Mouse (Mus musculus) lung, postnatal 36 days (tissue): ENCODE data around the gene Gm20388.
A peak's percentile ranks its signal among the peaks of the same experiment; 100 is the strongest.

Experiments used
- DNase-seq: peaks from one replicate; pipeline ENCODE4 v3.0.0; 2022; ENCODE audit warnings: mixed read lengths

Gm20388 gene

DNA sequence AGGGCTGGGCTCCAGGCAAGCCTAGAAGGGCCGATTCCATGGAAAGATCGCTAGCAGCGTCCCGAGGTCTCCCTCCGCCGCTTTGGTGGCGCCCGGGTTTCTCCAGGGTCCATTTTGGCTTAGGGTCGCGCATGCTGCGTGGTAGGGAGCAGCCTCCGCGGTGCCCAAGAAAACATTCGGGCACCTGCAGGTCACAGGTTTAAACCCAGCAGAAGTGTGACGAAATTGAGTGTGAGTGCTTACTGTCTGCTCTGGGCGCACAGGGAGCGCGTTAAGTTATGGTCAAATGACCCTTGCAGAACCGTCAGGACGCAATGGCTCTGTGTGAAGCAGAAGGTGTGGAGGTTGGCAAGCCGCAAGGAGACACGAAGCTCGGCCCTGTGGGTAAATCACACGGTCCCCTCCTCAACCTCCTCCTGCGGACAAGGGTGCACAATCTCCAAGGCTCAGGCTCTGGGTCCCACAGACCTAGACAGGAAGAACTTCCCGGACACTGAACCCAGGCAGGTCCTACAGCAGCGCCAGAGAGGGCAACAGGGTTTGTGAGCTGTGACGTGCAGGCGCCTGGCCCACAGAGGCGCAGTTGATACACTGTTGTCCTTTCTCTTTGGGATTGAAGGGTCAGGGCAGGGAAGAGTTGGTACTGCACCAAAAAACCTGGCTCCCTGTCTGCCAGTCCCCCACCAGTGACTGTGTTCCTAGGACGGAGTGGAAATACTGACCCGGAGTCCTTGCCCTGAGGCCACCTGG lies 1179.2 kb downstream of the Gm20388 start:
- DNase-seq: no peak

DNA sequence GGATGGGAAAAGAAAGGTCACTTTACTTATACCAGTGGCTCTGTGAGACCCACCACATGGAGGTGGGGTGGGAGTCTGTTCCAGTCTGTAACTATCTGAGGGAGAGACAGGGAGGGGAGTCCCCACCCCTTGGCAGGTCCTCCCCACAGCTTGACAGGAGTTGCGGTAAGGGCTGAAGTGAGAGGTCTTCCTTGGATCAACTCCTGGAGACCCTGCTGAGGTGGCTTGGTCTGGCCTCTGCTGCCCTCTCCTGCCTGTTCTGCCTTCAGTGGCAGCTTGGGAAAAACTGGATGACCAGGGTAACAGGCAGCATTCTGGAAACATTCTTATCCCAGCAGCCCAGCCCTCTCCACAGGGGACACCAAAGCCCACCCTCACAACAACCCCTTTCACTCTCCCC lies 1180.1 kb downstream of the Gm20388 start:
- no peak for DNase-seq

DNA sequence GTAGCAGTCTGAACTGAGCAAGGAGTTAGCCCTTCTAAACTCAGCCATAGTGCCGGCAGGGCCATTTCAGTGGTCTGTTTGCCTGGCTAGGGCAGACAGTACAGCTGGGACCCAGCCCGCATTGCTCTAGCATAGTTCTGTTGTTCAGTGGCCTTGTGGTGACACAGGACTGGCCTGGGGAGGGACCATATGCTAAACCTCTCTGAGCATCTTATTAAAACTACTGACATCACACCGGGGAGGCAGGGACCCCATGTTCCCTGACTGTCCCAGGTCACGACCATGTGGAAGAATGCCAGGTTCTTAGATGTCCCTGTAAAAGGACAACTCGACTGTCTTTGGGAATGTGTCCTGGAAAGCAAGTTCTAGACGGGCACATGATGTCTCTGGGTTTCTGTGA lies 1181.5 kb downstream of the Gm20388 start:
- DNase-seq: peak; percentile 72

DNA sequence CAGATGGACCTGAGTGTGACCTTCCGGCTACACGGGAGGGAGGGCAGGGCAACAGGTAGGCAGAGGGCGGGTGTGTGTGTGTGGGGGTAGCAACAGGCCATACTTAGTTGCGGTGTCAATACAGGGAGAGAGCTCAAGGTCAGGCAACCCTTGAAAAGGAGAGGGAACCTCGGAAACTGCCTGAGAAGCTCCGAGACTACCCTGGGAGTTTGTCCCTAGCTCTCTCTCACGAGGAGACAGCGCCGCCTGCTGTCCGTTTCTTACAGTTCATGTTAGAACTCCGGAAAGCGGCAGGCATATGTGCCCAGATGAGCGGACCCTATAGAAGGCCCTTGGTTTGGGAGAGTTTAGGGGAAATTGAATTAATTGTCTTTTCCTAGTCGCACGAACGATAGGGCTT lies 1182.0 kb downstream of the Gm20388 start:
- DNase-seq: peak; percentile 92

DNA sequence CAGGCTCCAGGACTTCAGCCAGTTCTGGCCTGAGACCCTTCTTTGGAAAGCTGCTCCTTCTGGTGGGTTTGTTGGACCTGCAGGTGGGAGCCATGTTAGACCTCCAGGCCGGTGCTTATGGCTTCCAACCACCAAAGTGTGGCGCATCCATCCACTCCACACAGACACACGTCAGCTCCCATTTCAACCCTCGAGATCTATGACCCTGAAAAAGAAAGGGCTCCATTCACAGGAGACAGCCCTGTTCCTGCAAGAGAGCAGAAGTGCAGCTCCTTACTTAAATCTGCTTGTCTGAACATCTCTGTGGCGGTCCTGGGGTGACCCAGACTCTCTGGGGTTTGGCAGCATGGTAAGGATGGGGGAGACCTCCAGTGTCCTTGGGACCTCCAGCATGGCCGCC lies 1182.9 kb downstream of the Gm20388 start:
- DNase-seq: no peak

DNA sequence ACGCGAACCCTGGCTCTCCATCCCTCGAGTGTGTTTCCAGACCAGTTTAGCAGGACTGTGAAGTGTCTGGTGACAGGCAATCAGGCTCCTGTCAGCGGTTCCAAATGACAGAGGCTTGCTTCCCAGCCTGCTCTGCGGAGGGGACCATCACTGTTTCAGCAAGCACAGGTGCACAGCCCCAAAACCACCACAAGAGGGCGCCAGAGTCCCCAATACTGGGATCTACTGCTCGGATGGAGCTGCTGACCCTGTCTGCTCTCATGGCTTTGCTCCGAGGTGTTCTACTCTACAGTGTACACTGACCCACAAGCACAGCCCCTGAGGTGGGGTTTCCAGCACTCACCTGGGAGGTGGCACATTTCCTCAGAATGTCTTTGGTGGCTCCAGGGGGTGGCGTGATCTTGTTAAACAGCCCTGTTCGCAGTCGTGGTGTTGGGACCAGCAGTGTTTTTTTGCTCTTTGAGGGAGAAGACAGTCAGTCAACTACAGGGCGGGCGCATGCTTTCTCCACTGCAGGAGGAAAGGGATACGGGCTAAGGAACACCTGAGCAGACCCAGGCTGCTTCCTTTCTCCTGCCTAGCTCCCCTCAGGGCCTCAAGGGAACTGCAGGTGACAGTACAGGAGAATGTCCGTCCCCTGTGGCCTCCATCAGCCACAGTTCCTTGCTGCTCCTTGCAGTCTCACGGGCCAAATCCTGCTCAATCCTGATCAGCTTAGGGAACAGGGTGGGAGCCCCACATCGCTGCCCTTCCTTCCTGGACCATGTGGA lies 1193.6 kb downstream of the Gm20388 start:
- peak; percentile 82 for DNase-seq

DNA sequence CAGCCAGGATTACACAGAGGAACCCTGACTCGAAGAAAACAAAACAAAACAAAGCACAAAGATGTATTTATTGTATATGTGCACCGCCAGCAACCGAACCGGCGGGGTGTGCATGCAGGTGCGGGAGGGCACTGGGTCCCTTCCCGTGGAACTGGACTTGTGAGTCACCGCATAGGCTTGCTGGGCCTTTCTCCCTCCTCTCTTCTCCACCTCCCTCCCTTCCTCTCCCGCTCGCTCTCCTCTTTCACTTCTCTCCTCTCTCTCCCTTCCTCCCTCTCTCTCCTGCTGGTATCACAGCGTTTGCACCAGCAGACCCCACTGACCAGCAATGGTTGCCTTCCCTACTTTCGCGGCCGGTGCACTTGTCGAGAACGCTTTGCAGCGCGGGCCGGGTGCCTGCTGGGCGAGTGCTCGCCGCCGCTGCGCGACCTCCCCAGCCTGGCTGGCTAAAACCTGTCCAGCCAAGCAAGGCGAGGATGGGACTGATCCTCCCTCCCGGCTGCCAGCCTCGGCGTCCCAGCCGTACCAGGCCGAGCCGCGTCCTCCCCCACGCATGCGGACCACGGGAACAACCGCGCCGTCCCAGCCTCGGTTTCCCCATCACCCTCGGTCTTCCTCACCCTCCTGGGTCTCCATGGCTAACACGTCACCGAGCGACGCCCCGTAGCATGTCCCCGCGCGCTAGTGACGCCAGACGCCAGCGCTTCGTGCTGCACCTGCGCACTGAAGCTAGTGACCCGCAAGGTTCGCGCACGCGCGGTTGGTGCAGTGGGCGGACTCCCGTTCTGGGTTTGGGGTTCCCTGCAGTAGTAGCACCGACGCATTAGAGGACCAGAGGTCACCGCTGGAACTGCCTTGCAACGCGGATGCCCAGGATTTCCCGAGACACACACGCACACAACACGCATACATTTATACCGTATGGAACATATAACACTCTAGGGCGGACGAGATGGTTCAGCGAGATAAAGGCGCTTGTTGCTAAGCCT lies 1197.3 kb downstream of the Gm20388 start, which contains the start of gene Mthfsd:
TSS of gene Mthfsd (minus strand) at position 725 of the 989 bp plus-strand sequence.
- peak; percentile 99 for DNase-seq

DNA sequence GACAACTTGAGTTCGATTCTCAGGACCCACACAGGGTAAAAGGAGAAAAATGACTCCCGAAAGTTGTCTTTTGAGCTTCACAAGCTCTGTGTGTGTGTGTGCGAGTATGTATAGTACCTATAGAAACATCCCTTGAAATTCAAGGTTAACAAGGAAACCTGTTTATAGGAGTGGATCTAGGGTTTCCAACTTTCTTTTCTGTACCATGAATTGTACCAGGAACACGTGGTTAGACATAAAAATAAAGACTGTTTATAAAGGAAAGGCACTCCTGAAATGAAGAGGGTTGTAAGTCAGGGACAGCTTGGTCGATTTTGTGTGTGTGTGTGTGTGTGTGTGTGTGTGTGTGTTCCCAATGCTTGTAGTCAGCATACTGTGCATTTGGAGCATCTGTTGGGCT lies 1198.0 kb downstream of the Gm20388 start:
- no peak for DNase-seq

DNA sequence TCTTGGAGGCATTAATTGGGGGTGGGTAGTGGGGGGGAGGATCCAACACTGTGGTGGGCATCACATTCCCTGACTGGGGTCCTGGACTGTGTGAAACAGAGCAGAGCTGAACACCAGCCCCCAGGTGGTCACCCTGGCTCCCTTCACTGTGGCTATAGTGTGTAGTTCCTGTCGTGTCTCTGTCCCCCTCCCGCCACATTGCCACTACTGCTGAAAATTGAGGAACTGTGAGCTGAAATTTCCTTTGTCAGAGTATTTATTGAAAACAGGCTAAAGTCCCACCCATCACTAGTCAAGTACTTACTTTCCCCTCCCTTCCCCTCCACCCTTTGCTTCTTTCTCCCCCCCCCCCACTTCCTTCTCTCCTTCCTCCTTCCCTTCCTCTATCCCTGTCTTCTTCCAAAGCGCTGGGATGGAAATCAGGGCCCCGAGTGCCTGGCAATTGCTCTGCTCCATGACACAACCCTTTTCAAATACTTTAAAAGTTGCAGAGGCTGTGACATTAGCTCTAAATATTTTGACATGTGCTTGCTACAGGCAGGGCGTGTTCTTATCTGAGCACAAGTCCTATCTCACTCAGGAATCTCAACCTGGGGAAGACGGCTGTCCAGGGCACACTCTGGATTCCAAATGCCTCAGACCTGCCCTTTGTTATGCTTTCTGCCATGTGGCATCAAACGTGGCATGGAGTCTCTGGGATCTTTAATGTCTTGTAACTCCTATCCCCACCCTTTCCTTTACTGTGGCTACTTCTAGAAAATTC lies 1200.7 kb downstream of the Gm20388 start:
- no peak for DNase-seq

DNA sequence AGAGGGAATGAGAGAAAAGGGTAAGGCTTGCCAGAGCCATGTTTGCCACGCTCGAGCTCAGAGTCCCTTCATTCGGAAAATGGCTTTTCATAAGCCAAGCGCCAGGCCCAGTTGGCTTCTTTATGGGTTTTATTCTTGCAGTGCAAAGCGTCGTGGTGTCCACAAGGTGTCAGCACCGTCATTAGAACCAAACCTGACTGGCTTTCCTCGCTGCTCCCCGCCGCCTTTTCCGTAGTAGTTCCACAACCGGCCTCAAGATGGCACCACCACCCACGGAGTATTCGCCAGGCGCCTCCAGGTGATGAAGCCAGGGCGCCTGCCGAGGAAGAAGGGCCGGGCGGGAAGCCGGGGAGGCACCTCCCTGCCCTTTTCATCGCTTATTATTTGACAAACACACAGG lies 1202.6 kb downstream of the Gm20388 start:
- DNase-seq: peak; percentile 97

DNA sequence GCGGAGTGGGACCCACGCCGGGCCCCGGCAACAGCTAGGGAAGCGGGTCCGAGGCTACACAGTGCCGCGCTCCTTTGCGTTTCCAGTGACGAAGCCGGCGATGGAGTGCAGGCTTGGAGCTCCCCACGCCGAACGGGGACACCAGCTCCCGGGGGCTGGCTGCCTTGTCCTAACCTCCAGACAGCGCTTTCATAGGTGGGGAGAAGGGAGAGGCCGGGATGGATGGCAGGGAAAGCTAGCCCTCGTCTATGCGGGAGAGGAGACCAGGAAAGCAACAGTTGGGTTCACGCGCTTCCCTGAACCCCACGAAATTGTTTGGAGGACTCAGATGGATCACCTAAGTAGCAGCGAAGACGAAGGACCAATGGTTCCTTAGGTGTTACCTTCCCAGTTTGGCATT lies 1204.5 kb downstream of the Gm20388 start:
- DNase-seq: no peak

DNA sequence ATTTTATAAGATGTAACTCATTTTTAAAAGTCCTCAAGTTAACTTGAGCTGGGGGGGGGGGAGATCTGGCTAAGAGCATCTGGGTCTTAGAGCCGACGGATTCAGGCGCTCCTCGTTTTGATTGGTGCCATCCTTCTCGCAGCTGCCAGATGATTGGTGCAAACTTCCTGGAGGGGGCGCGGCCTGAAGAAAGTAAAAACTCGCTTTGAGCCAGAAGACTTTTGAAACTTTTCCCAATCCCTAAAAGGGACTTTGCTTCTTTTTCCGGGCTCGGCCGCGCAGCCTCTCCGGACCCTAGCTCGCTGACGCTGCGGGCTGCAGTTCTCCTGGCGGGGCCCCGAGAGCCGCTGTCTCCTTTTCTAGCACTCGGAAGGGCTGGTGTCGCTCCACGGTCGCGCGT lies 1205.3 kb downstream of the Gm20388 start, which contains the start of gene Foxc2:
TSS of gene Foxc2 (plus strand) at position 224 of the 400 bp plus-strand sequence.
- peak; percentile 93 for DNase-seq

DNA sequence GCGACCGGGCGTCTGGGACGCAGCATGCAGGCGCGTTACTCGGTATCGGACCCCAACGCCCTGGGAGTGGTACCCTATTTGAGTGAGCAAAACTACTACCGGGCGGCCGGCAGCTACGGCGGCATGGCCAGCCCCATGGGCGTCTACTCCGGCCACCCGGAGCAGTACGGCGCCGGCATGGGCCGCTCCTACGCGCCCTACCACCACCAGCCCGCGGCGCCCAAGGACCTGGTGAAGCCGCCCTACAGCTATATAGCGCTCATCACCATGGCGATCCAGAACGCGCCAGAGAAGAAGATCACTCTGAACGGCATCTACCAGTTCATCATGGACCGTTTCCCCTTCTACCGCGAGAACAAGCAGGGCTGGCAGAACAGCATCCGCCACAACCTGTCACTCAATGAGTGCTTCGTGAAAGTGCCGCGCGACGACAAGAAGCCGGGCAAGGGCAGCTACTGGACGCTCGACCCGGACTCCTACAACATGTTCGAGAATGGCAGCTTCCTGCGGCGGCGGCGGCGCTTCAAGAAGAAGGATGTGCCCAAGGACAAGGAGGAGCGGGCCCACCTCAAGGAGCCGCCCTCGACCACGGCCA lies 1206.0 kb downstream of the Gm20388 start:
- DNase-seq: no peak

DNA sequence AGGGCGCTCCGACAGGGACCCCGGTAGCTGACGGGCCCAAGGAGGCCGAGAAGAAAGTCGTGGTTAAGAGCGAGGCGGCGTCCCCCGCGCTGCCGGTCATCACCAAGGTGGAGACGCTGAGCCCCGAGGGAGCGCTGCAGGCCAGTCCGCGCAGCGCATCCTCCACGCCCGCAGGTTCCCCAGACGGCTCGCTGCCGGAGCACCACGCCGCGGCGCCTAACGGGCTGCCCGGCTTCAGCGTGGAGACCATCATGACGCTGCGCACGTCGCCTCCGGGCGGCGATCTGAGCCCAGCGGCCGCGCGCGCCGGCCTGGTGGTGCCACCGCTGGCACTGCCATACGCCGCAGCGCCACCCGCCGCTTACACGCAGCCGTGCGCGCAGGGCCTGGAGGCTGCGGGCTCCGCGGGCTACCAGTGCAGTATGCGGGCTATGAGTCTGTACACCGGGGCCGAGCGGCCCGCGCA lies 1206.6 kb downstream of the Gm20388 start:
- no peak for DNase-seq

DNA sequence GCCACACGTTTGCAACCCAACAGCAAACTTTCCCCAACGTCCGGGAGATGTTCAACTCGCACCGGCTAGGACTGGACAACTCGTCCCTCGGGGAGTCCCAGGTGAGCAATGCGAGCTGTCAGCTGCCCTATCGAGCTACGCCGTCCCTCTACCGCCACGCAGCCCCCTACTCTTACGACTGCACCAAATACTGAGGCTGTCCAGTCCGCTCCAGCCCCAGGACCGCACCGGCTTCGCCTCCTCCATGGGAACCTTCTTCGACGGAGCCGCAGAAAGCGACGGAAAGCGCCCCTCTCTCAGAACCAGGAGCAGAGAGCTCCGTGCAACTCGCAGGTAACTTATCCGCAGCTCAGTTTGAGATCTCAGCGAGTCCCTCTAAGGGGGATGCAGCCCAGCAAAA lies 1207.3 kb downstream of the Gm20388 start:
- DNase-seq: no peak

DNA sequence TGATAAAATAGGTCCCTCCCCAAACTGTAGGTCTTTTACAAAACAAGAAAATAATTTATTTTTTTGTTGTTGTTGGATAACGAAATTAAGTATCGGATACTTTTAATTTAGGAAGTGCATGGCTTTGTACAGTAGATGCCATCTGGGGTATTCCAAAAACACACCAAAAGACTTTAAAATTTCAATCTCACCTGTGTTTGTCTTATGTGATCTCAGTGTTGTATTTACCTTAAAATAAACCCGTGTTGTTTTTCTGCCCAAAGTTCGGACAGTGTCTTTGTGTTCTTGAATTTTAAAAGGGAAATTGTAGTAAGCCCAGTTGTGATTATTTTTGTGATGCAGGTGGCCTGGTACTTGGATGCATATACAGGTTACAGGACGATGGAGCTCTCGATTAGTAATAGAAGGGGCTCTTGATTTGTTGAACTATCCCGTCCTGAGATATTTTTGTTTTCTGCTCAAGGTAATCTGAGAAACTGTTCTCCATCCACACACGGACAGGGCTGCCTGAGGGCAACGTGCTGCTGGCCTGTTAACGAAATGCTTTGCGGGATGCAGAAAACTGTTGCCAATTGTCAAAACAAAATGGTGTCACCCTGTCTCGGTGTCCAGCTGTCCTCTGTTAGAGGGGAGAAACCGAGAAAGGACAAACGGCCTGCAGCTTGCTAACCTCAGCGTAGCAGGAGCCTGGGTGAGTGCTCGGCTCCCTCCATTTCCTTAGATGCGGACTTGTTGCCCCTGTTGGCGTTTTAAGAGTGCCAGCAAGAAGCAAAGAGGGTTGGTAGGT lies 1208.2 kb downstream of the Gm20388 start:
- DNase-seq: no peak

DNA sequence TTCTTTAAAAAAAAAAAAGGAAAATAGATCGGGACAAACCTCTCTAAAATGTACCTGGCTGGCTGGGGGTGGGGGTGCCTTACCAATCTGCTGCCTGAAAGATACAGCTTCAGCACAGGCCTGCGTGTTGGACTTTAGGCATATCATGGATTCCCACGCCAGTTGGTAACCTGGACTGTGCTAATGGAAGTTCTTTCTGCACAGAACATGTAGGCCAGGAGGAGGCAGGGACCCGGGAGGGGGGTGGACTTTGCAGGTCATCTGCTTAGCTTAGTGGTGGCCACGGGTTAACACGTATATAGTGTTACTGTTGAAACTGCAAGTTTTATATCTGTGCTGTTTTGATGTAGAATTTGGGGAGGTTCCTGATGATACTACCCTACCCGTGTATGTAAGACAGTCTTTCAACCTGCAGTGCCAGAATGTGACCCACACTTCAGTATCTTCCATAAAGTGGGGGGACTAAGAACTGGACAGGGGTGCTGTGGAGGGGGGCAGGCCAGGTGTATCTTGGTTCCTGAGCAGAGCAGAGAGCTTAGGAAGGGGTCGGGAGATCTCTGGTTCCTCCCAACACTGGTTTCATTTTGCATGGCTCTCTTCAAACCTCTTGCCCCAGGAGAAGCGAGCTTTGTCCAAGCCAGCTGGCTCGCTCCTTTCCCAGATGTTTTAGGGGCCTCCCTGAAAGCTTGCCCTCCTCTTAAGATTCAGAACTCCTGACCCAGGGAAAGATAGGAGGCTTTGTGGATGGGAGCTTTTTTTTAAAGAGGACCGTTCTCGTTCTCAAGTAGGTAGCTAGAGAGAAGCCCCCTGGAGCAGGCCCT lies 1209.2 kb downstream of the Gm20388 start:
- no peak for DNase-seq

DNA sequence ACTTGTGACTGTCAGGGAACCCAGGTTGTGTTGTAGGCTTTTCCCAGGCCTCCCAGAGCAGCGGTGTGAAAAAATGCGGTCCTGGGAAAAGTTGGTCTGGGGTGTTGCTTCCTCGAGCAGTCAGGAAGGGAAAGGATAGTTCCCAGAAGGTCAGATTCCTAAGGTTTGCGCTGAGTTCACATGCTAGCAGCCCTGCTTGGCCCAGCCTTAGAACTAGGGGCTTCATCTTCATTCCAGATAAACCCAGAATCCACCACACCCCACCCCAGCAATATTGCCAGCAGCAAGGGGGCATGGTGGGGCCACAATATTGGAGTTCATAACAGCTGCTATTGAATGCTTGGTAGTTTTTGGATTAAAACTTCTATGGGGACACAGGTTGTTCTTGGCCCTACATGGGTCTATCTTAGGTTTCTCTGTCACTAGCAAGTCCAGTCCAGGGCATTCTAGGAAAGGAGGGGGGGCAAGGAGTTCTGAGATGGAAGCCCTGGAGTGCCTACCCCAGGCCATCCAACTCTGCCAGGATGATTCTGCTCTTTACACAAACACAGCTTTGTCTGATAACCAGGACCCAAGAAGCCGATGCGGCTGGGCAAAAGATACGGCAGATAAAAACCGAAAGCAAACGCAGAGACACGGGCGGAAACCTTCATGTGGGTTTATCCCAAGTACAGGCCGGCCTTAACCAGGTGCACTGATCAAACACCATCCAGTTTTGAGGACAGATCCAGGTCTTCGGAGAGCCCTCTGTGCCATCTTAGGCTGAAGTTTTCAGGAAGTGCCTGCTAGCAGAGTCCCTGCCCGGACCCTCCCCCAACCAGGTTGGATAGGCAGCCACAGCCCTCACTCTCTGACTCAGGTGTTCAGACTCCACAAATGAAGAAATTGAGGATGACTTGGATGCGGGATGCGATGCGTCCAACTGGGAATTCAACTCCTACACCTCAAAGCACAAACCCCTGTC lies 1210.1 kb downstream of the Gm20388 start:
- no peak for DNase-seq

DNA sequence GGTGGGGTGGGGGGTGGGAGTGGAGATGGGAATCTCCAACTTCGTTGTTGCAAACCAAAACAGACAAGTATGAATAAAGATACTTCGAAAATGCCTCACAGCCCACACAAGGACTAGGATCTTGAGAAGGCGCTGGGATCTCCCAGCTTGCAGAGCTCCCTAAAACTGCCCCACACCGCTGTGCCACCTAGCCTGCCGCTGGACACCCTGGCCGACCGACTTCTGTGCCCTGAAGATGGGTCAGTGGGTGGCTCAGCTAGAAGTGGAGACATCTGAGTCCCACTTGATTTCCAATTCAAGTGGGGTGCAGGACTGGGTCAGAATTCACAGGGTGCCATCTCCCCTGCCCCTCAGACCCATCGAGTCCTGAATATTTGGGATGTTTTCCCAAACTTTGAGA lies 1211.1 kb downstream of the Gm20388 start:
- DNase-seq: no peak
